Mouse (Mus musculus): ENCODE measurements around the gene Exosc10.

- TF ChIP-seq POLR2A (IDR thresholded peaks at IDR 0.05; ENCODE audit: borderline replicate concordance, extremely low read depth, low read depth, low read length) (no peak), CTCF (IDR thresholded peaks at IDR 0.05; ENCODE audit: insufficient read depth, low read length) (no peak)
These were observed 42.9 kb upstream of the Exosc10 start for GRCm38 (mm10) chr4:148515313-148515712.

All from lung, adult 2 months (tissue).